Mouse (Mus musculus) erythroblast, adult 5-6 weeks (primary cell): Measurements from ENCODE around the gene Tmub2. TPM values are rescaled to one million over a fixed set of nuclear protein-coding genes. Genes with fewer than 3 reads are reported as not detected.

ENCODE experiments used
- ATAC-seq: replicated peaks from 2 replicates; pipeline ENCODE4 v1.8.0; 2016; ENCODE audit warnings: moderate number of reproducible peaks, mild to moderate bottlenecking, moderate TSS enrichment, inconsistent platforms; ENCODE audit not compliant: poor library complexity, low FRiP score, severe bottlenecking
- total RNA-seq, 2 experiments: library from RNA; stranded (forward) in 1 of 2; stranded (reverse) in 1 of 2; fragments of 150-400 nt in 1 of 2; fragments of 200-764, 138-1000 nt in 1 of 2; gene quantifications; 2 replicates each; pipeline versions ENCODE4 v1.2.3 to v1.2.4; 2015 to 2017; ENCODE audit warnings: low replicate concordance in 2 of 2

The Tmub2 gene
- 15.9 and 17.1 TPM in 2 replicates for total RNA-seq (2015; ENCODE audit: low replicate concordance)
- 17.0 and 28.0 TPM in 2 replicates for total RNA-seq (2017; ENCODE audit: low replicate concordance)

- ATAC-seq = peak; percentile 90
Measured at GRCm38 (mm10) chr11:102284501-102285094, at the start of gene Tmub2. TSS of gene Tmub2 (plus strand) at chr11:102284931.

GRCm38 (mm10) chr11:102236022-102236421, 48.7 kb upstream of the Tmub2 start:
- no peak for ATAC-seq

DNA sequence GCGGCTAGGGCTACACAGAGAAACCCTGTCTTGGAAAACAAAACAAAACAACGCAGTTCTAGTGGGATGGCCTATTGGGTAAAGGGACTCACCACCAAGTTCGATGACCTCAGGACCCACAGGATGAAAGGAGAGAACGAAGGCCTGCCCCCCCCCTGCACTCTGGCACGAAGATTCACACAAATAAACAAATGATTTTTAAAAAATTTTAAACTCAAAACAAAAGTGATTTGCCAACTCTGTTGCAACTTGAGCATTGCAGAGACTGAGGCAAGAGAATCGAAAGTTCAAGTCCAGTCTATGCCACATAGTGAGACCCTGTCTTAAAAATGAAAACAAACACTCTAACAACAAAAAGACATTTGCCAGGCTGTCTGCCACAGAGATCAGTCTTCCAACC, 44.1 kb upstream of the Tmub2 start:
- ATAC-seq = no peak

DNA sequence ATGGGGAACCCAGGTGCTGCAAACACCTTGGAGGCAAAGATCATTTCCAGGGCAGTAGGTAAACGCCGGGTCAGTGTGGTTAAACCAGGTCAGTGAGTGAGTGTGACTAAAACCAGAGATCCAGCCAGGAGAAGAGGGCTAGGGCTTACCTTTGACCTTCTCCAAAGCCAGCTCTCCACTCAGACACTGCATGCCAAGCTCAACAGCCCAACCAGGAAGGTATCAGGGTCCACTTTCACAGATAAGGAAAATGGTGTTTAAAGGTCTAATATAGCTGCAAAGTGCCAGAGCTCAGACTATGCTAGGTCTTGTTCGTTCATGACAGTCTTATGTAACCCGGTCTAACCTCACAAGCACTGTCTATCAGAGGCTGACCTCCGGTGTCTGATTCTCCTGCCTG, 43.5 kb upstream of the Tmub2 start:
- ATAC-seq = no peak

DNA sequence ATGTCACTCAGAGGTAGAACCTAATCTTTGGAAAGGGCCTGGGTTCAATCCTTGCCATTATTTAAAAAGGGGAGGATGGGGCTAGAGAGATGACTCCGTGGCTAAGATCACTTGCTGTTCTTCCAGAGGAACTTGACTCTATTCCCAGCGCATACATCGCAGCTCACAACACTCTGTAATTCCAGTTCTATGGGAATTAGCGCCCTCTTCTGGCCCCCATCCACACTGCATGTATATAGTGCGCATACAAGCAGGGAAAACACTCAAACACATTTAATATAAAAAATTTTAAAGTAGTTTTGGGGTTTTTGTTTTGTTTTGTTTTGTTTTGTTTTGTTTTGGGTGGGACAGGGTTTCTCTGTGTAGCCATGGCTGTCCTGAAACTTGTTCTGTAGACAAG, 42.9 kb upstream of the Tmub2 start:
- ATAC-seq = no peak; the same call in 1 of the 2 replicates

DNA sequence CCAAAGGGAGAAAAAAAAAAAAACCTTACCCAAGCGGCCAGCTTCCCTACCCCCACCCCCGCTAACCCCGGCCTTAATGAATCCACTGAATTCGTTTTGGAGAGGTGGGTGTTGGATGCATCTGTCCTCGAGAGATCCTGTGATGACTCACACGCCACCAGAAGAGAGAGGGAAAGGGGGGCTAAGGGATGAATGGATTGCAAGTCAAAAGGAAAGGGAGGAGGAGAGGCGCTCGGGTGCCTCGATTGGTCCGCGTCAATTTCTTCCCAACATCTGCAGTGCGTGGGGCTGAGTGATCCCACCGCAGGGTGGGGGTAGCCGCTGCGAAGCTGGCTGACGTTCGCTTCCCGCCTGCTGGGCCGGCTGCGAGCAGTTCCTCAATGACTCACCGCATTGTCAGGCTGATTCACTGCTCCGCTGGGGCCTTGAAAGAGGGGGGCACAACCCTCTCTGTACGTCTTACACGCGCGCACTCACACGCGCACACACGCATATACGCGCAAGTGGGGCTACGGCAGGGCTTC, 39.7 kb upstream of the Tmub2 start:
- no peak for ATAC-seq

DNA sequence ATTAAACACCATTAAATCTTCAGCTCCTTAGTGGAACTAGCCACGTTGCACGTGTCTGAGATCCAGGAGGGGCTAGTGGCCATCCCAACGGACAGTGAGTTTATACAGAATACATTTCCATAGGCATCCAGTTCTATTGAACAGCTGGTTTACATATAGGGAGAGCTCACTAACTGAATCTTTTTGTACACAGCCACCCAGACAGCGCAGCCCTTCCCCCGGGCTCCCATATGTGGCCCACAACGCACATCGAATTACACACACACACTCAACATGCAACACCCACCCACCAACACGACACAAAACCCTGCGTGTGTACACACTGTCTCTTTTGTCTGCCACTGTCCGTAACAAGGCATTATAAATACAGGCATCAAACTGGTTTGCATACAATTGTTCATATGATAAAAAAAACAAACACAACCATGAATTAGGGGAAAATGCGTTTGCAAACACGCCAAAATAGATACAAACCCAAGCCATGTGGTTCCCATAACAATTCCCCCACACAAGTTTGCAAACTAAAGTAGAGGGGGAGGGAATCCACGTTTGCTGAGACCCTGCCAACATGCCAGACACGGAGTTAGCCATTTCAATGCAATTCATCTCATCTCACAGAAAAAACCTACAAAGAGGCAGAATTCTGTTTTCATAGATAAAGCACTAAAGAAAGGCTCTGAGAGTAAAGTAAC, 39.0 kb upstream of the Tmub2 start:
- ATAC-seq = no peak

DNA sequence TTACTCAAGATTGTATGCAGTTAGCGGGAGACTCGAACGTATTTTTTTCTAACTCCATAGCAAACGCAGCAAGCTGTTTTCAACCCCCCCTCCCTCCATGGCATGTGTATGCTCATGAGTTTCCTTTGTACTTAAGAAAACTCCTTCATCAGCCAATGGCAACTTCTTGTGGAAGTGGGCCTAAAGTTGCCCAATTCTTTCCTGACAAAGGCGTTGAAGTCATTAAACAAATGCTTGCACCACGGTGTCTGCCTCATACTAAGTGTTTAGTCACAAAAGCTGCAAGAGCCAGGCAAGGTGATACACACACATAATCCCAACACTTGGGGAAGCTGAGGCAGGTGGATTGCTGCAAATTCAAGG, 38.5 kb upstream of the Tmub2 start:
- no peak for ATAC-seq

DNA sequence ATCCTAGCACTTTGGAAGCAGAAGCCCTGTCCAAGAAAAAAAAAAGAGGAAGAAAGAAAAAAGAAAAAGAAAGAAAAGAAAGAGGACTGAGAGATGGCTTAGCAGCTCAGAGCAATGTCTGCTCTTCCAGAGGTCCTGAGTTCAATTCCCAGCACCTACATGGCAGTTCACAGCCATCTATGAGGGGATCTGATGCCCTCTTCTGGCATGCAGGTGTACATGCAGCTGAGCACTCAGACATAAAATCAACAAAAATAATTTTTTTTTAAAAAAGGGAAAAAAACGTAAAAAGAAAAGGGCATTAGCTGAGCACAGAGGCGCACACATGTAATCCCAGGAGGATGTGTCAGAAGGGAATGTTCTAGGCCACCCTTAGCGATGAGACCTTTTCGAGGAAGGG, 37.9 kb upstream of the Tmub2 start:
- ATAC-seq = no peak

- peak; percentile 88 for ATAC-seq
Measured at GRCm38 (mm10) chr11:102248630-102249230, 36.0 kb upstream of the Tmub2 start, which contains the start of gene BC030867. TSS of gene BC030867 (plus strand) at chr11:102248882.

- peak; percentile 46 for ATAC-seq
Measured at GRCm38 (mm10) chr11:102249351-102250090, 35.2 kb upstream of the Tmub2 start.

DNA sequence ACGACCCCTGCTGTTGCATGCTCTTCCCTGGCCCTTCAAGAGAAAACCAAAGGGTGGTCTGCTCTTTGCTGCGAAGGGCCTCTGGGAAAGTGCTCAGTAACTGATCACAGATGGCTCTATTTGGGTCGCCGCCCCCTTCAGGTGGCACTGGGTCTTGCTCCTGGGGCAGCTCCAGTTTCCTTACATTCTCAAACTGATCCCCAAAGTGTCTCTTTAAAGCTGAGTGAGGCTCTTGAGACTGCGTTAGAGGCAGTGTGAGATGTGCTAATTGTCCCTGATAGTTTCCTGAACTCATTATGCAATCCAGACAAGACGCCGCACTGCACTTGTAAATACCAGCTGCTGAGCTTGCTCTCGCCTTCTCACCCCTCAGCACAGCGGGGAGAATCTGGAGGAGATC, 27.2 kb upstream of the Tmub2 start:
- 0 out of 2 replicates have a peak, but pooled peaks have one; percentile 27 for ATAC-seq

DNA sequence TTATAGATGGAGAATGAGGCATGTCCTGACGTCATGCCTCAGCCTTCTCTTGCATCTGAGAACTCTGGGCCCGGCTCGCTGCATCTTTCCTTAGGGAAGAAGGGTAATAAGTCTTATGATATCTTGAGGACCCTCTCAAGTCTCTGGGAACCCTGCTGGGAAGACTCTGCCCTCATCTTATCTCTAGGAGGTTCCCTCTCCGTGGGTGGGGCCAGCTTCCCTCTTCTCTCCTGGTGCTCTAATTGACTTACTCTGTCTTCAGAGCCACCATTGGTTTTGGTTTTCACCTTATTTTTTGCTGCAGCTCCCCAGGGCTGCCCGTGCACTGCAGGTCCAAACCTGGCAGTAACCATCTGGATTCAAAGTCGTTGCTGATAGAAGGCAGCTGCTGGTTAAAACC, 26.6 kb upstream of the Tmub2 start:
- ATAC-seq = no peak

DNA sequence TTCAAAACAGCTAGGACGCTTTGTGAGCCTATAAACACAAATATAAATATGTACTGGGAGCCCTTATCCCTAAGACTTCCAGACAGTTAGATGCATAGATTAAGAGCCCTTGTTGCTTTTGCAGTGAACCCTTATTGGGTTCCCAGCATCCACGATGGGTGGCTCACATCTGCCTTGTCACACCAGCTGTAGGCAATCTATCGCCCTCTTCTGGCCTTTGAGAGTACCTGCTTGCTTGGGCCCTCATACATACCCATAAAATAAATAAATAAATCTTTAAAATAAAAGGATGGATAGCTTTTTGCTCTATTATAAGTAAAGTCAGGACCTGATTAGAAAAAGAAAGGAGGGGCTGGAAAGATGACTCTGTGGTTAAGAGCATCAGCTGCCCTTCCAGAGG, 26.2 kb upstream of the Tmub2 start:
- ATAC-seq = no peak

GRCm38 (mm10) chr11:102263211-102263610, 21.5 kb upstream of the Tmub2 start:
- ATAC-seq = no peak

DNA sequence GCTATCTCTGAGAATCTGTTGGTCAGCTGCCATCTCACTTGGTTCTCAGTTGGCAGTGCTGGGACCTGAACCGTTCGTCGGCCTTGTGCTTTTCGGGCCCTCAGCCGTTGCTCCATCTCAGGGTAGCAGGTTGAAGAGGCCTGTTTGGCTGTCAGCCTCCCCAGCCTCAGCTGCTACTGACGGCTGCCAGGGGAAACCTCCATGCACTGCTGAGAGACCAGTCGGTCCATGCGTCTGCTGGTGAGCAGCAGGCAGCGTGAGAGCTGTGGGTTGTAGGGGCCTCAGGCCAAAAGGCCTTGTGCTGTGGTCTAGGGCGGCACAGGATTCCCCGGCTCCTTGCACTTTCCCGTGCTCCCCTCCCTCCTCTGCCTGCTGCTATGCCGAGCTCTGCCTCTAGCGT, 18.9 kb upstream of the Tmub2 start:
- no peak for ATAC-seq

- no peak for ATAC-seq
Measured at GRCm38 (mm10) chr11:102266631-102267355, 17.9 kb upstream of the Tmub2 start.

DNA sequence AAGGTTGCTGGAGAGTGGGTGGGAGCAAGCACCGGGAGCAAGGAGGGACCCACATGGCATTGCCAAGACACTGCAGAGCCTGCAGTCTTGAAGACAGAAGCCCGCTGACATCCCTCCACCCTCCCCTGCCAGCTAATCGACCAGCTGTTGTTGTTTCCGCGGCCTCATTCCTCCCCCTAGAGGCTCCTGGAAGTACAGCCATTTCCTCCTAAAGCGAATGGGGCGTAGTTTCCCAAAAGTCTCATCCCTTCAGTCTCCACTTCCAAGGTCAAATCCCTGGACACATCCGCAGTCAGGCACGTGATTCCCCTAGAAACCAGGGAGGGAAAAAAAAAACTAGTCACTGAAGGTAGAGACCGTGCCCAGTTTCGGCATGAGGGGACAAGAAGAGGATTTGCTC, 17.3 kb upstream of the Tmub2 start:
- peak; percentile 66 for ATAC-seq

DNA sequence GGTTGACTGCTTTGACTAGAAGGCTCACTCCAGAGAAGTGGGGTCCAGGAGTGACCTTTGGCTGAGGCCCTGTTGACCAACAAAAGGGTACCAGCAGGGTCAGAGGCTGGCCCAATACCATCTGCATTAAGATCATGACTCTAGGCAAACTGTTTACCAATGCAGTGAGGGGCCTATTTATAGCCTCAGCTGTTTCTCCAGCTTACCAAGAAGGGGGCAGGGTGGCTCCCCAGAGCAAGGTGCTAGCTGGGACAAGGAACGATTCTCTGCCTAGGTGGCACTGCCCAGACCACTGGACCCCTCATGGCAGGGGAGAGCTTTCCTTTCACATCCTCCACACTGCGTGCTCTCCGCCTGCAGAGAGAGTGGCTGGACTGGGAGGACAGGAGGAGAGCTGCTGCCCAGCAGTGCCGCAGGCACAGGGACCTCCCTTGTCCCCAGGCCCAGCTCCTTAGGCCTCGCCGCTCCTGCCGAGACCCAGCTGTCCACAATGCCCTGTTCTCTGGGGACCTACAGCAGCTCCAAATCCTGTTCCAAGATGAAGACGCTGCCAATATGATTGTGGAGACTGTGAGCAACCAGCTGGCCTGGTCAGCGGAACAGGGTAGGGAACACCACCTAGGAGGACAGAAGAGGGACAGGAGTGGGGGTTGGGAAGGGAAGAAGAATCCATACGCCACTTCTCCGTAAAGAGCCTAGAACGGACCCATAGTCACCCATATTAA, 16.0 kb upstream of the Tmub2 start, which contains the start of gene Asb16:
TSS of gene Asb16 (plus strand) at position 224 of the 725 bp plus-strand sequence.
- ATAC-seq = no peak
